Mouse (Mus musculus): Measurements from ENCODE around the gene Irs2.

Irs2 gene

DNA sequence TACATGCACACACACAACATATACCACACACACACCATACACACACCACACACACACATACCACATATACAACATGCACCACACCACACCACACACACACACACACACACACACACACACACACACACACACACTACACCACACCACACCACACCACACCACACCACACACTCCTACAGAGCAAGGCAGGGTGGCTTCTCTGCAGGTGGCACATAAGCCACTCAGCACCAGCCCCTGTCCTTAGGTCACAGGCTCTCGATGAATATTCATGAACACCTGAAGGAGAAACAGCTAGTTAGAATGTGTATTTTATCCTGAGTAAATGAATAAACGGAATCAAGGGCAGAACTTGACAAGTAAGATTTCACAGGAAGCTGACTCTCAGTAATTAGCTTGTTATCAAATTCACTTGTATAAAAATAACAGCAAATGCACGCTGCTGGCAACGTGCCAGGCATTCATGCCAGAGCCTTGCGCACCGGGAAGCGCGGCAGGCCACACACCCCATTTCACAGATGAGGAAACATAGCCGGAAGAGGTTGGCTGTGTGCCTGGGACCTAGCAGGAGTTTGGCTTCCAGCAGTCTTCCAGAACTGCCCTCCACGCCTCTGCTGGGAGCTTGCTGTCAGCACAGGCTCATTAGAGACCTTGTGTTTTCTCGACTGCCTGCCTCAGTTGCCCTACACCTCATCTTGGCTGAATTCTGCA lies 54.8 kb downstream of the Irs2 start:
- DNase-seq (ENCODE audit: low spot score), result peak; percentile 88

DNA sequence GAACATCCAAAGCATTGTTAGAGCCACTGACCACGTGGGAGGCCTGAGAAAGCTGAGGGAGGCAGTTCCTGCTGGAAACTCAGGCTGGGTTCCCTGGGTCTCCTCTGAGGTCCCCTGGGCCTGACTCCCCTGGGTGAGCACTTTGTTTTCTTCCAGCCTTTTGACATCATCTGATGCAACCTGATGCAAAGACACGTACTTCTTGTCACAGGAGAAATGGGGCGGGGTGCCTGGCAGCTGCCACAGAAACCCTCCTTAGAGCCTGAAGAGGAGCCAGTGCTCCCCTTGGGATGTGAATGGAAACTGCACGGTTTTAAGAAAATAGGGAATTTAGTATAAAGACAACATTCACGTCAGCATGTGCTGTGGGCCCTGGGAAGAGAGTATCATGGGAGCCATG lies 55.6 kb downstream of the Irs2 start:
- DNase-seq (ENCODE audit: low spot score), result peak; percentile 89

DNA sequence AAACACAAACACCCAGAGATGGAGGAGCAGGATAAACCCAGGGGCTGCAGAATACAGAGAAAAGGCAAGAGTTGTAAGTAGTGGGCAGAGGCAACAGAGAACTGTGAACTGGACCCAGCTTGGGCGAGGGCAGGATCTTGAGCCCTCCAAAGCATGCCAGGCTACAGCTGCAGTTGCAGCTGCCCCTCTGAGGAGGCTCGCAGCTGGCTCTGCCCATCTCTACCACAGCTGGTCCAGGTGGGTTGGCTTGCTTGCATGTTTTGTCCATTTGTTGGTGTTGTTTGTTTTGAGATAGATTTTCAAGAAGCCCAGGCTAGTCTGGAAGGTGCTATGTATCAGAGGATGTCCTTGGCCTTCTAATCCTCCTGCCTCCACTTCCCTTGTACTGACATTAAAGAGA lies 56.0 kb downstream of the Irs2 start:
- DNase-seq (ENCODE audit: low spot score), result no peak

DNA sequence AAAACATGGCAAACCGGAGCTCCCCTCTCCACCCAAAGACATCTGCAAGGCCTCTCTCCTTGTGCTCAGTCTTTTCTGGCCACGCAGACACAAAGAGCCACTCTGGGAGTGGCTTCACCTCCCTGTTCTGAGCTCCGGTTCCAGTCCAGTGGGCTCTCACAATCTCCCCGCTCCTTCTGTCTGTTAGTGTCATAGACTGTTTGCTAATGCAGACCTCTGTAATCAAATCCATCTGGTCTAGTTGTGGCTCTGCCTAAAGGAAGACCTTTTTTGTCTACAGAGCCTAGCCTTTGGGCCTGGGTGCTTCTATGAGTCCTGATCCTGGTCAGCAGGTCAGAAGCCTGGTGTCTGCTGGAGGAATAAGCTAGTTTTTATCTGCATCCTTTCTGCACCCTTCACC lies 56.7 kb downstream of the Irs2 start:
- DNase-seq (ENCODE audit: low spot score), result no peak

DNA sequence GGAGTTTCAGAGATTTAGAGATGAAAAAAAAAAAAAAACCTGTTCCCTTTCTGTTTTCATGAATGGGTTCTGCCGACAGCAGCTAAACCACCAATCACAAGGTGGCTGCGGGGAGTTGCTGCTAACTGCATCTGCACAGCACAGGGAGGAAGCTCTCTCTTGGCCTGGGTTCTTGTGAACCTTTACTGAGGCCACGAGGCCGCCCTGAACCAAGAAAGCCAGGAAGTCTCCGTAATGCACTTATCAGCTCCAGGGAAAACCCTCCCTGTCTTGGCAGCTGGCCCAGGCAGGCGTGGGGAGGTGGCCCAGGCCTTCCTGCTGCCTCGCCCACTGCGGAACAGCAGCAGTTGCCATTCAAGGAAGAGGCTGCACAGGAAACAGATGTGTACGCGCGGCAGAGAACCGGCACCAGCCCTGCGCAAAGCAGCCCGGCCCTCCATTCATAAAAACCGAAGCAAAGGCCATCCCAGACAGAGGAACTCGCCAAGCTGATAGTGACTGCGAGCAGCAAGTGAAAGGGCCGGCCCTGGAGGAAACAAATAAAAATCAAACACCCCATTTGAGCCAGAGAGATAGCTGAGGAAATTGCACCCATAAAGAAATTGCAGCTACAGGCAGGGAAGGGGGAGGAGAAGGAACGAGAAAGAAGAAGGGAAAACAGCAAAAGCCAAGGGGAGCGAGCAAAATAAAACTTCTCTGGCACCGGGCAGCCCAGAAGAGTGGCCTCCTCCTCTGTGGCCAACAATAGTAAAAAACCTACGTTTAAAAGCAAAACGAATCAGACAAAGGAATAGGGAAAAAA lies 62.1 kb downstream of the Irs2 start:
- peak; percentile 99 for DNase-seq (ENCODE audit: low spot score)

DNA sequence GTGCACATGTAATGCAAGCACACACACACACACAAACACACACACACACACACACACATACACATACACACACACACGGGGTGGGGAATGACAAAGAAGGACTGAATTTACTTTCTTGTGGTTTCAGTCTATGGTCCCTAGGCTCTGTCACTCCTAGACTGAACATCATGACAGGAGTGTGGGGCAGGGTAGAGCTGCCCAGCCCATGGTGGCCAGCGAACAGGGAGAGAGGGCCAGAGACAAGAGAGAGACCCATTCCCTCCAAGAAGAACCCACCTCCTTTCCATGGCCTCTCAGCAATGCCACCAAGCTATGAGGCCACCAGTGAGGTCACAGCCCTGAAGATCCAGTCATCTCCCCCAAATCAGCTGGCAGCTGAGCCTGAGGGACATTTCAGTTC lies 62.8 kb downstream of the Irs2 start:
- DNase-seq (ENCODE audit: low spot score), result no peak

DNA sequence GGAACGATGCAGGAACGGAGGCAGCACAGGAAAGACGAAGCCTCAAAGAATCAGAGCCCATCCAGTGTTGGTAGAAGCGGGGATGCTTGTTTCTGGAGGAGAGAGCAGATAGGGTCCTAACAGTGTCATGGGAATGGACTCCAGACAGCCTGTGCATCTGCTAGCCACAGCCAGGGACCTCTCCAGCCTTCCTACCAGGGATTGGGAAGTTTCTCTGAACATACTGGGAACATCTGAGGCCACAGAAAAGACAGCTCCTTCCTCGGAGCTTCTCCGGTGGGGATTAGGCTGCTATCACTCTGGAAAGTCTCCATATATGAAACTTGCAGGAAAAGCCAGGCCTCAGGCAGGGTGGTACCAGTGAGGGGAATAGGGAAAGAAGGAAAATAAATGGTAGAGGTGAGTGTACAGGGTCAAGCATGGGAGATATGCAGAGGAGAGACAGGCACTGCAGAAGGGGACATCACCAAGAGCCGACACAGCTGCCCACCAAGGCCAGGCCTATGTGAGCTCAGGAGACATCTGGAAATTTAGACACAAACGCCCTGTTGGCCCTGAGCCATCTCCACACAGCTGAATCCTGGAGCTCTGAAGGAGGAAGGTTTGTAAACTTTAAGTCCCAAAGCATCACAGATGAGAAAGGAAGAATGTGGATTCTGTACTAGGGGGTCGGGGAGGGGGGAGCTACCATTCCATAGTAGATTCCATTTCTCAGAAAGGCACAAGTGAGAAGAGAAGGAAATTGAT lies 64.8 kb downstream of the Irs2 start:
- peak; percentile 80 for DNase-seq (ENCODE audit: low spot score)

DNA sequence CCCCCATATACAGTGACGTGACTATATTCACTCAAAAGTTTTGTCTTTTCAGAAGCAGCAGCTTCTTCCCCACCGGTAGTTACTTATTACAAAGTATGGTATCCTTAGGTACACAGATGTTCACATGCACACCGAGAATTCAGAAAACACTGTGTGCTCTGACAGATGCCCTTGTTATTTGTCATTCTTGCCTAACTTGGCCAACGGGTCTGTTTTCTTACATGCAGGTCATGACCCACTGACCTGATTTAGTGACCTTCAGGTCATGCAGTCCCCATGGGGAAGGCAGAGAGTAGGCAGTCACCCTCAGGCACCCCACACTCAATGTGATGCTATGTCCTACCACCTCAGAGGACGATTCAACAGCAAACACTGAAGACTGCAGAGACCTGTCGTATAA lies 68.4 kb downstream of the Irs2 start:
- DNase-seq (ENCODE audit: low spot score), result no peak

DNA sequence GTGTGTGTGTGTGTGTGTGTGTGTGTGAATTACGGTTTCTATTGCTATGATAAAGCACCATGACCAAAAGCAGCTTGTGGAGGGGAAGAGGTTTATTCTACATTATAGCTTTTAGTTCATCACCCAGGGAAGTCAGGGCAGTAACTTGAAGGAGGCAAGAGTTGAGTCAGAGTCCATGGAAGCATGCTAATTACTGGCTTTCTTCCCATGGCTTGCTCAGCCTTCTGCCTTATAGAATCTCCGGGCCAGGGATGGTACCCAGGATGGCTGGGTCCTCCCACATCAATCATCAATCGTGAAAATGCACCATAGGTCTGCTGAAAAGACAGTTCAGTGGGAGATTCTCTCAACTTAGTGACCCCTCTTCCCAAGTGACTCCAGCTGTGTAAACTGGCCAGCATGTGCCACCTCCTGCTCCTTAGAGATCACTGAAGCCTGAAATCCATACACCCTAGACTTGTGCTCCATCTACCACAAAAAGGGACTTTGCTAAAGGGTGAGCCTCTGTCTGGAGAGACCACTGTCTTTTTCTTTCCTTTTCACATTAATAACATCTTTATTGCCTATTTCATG lies 69.0 kb downstream of the Irs2 start:
- DNase-seq (ENCODE audit: low spot score), result no peak

DNA sequence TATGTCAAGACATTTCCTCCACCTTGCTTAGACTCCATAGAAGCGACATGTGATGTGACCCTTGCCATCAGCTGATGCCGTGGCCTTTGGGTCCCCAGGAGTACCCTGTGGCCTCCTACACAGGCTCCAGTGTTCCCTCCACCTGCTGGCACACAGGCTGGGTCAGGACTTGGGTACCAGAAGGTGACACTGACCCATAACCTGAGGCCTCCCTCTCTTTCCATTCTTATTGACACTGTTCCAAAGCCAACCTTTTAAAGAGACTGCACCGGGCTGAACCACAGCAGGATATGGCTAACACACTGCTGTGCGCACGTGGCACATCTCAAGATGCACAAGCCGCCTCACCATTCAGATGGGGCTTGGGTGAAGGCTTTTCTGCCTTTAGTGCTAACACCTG lies 70.0 kb downstream of the Irs2 start:
- no peak for DNase-seq (ENCODE audit: low spot score)

DNA sequence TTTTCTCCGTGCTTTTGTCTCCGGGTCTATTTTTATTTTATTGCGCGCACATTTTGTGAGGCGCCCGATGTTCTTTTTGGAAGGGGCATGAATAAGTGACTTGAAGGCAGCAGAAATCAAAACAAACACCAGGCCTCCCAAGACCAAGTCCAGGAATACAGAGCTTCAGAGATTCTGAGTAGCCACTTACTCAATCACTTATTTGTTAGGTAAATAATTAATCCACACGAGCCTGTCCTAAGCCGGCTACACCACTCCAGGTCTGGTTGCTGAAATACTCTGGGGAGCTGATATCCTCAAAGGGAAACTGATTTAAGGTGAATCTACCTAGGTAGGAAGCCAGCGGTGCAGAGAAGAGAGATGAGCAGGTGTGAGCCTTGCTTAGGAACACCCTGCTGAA lies 71.6 kb downstream of the Irs2 start:
- no peak for DNase-seq (ENCODE audit: low spot score)

DNA sequence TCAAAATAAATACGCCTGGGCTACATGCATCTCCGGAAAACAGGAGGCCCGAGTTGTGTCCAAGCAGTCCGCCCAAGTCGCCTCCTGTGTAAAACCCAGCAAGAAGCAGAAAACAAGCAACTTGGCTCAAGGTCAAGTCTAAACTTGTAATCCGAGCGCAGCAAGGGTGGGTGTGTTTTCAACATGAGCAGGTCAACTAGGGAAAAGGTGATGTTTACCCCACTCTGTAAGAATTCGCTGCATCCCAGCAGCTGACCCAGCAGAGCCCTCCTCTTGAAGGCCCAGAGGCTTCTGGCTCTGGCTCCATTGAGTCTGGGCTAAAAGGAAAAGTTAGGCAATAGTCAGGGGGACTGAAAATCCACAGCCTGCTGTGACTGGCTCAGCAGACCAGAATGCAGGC lies 73.0 kb downstream of the Irs2 start:
- no peak for DNase-seq (ENCODE audit: low spot score)

Data from MN1 (cell line).